Mouse (Mus musculus): Measurements from ENCODE around the gene E130114P18Rik. TPM values are rescaled to one million over a fixed set of nuclear protein-coding genes. Genes with fewer than 3 reads are reported as not detected.

Gene E130114P18Rik
- polyA plus RNA-seq, 1 experiment from 2014 or later, result 3.0 TPM

DNA sequence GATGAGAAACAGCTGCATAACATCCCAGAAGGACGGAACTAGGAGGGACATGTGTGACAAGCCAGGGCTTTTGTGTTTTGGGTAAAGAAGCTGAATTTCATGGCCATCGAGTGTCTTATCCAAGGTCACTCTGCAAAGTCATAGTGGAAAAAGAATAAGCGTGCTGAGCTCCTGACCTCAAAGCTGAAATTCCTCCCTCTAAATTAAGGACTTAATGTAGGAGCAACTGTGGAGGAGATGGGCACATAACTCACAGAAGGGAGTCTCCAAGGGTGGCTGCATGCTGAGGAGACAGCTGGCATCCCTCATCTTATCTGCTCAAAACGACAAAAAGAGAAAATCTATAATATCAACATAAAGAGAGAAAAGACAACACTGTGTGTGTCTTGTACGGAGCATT is 33.9 kb downstream of the E130114P18Rik start:
- Histone ChIP-seq H3K9me3 (no peaks in the 10 kb centered on the region), H3K9ac (no peak overlapping the region), H3K27ac (no peak overlapping the region), H3K4me3 (no peak overlapping the region), H3K36me3 (no peaks in the 10 kb centered on the region), H3K27me3 (no peaks in the 10 kb centered on the region), H3K4me1 (peaks cover 10% of the 10 kb centered on the region), H3K4me2 (no peak overlapping the region)
- WGBS, result 66% methylated on average over 5 of the region's 5 CpGs
- ATAC-seq (ENCODE audit: insufficient number of reproducible peaks, low FRiP score, low TSS enrichment, low read depth), result no peak

- no peaks in the 10 kb centered on the region for H3K36me3 ChIP-seq
- H3K27ac ChIP-seq, result no peak overlapping the region
- H3K4me3 ChIP-seq, result no peak overlapping the region
- no peak for ATAC-seq (ENCODE audit: insufficient number of reproducible peaks, low FRiP score, low TSS enrichment, low read depth)
- H3K4me2 ChIP-seq, result no peak overlapping the region
- no peaks in the 10 kb centered on the region for H3K4me1 ChIP-seq
- H3K9me3 ChIP-seq, result no peaks in the 10 kb centered on the region
- no peak overlapping the region for H3K9ac ChIP-seq
- no peaks in the 10 kb centered on the region for H3K27me3 ChIP-seq
- 41% methylated on average over 1 of the region's 1 CpGs for WGBS
These were observed 44.5 kb downstream of the E130114P18Rik start for GRCm38 (mm10) chr4:97733392-97733791.

DNA sequence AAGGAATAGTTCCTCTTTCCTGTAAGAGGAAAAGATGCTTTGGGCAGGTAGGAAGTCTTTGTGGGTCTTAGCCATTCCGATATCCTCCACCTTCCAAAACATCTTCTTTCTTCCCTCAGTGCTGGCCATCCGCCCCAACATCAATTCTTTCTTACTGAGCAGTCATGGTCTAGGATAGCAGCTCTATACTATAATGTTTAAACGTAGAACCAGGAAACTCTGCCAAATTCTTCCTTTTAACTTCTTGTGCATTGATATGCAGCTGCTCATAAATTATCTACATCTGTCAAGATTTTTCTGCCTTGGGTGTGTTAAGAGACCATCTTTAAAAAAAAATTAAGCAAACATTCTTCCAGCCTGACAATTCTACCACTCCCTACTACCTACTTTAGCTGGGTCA is 47.5 kb downstream of the E130114P18Rik start:
- Histone ChIP-seq H3K27me3 (no peaks in the 10 kb centered on the region), H3K4me1 (no peaks in the 10 kb centered on the region), H3K36me3 (no peaks in the 10 kb centered on the region), H3K4me3 (no peak overlapping the region), H3K4me2 (no peak overlapping the region), H3K9me3 (no peaks in the 10 kb centered on the region), H3K9ac (no peak overlapping the region), H3K27ac (no peak overlapping the region)
- WGBS, result 54% methylated on average over 3 of the region's 3 CpGs
- ATAC-seq (ENCODE audit: insufficient number of reproducible peaks, low FRiP score, low TSS enrichment, low read depth), result no peak

DNA sequence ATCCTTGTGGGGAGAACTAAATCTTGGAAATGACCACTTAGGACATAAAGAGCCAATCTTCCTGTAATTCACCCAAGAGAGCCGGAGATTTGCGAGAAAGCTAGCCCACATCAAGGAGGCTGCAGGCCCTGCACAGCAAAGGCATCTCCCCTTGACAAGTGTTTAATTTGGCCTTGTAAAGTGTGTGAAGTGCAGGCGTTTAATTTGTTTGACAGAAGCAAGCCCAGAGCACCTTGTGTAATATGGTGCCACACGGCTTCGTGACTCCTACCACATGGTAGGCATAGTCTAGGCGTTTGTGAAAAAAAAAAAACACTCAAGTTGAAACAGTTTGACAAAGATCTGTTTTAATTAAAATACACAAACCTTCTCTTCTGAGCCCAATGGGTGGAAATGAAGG is 47.9 kb downstream of the E130114P18Rik start:
- no peak for ATAC-seq (ENCODE audit: insufficient number of reproducible peaks, low FRiP score, low TSS enrichment, low read depth)
- H3K36me3 ChIP-seq, result no peaks in the 10 kb centered on the region
- H3K27ac ChIP-seq, result no peak overlapping the region
- no peaks in the 10 kb centered on the region for H3K4me1 ChIP-seq
- no peak overlapping the region for H3K4me2 ChIP-seq
- WGBS, result 37% methylated on average over 6 of the region's 6 CpGs
- H3K4me3 ChIP-seq, result no peak overlapping the region
- H3K27me3 ChIP-seq, result no peaks in the 10 kb centered on the region
- H3K9me3 ChIP-seq, result no peaks in the 10 kb centered on the region
- no peak overlapping the region for H3K9ac ChIP-seq

DNA sequence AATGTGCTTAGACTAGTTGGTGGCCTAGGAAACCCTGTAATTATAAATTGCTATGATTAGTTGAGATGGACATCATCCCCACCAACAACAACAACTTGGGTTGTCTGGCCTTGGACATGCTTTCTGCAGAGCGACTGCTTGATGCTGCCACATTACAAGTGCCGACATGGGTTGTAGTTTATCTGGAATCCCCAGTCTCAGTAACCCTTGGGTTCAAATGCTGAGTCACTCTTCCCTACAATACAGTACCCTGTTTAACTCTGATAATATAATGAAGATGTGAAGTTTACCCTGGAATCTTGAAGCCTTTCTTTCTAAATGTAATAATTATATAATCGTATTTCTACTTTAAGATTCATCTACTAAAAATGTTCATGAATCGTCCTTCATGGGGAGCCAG is 49.4 kb downstream of the E130114P18Rik start:
- Histone ChIP-seq H3K27me3 (no peaks in the 10 kb centered on the region), H3K4me2 (no peak overlapping the region), H3K36me3 (no peaks in the 10 kb centered on the region), H3K27ac (no peak overlapping the region), H3K4me3 (no peak overlapping the region), H3K9me3 (no peaks in the 10 kb centered on the region), H3K9ac (no peak overlapping the region), H3K4me1 (no peaks in the 10 kb centered on the region)
- ATAC-seq (ENCODE audit: insufficient number of reproducible peaks, low FRiP score, low TSS enrichment, low read depth), result no peak
- 90% methylated on average over 4 of the region's 4 CpGs for WGBS

GRCm38 (mm10) chr4:97723374-97723773 is 54.5 kb downstream of the E130114P18Rik start:
- WGBS, result 70% methylated on average over 6 of the region's 6 CpGs
- Histone ChIP-seq H3K36me3 (no peaks in the 10 kb centered on the region), H3K27me3 (no peaks in the 10 kb centered on the region), H3K4me2 (no peak overlapping the region), H3K9ac (no peak overlapping the region), H3K4me3 (no peak overlapping the region), H3K27ac (no peak overlapping the region), H3K9me3 (no peaks in the 10 kb centered on the region), H3K4me1 (no peaks in the 10 kb centered on the region)
- no peak for ATAC-seq (ENCODE audit: insufficient number of reproducible peaks, low FRiP score, low TSS enrichment, low read depth)

GRCm38 (mm10) chr4:97722666-97723065 is 55.2 kb downstream of the E130114P18Rik start:
- 46% methylated on average over 10 of the region's 10 CpGs for WGBS
- H3K9me3 ChIP-seq, result no peaks in the 10 kb centered on the region
- H3K4me2 ChIP-seq, result no peak overlapping the region
- no peaks in the 10 kb centered on the region for H3K27me3 ChIP-seq
- no peak overlapping the region for H3K4me3 ChIP-seq
- H3K27ac ChIP-seq, result no peak overlapping the region
- H3K9ac ChIP-seq, result no peak overlapping the region
- ATAC-seq (ENCODE audit: insufficient number of reproducible peaks, low FRiP score, low TSS enrichment, low read depth), result no peak
- H3K36me3 ChIP-seq, result no peaks in the 10 kb centered on the region
- H3K4me1 ChIP-seq, result no peaks in the 10 kb centered on the region

DNA sequence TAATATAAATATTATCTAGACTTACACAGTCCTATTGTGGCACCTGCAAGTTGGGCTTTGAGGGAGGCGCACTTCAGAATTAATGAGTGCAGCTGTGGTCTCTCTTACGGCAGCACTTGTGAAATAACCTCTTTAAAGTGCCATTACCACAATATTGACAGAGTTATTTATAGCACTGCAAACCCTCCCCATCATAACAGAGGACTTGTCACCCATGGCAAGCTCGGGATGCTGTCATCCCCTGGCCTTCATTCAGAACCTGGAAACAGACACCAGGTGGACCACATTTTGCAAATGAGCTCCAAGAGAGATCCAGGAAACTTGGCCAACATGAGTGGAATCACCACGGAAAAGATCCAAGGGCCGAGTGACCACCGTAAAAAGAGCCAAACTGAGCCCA is 63.3 kb downstream of the E130114P18Rik start:
- Histone ChIP-seq H3K9me3 (no peaks in the 10 kb centered on the region), H3K27me3 (no peaks in the 10 kb centered on the region; the same call in 1 of the 2 replicates), H3K4me3 (no peak overlapping the region), H3K4me2 (no peak overlapping the region), H3K36me3 (no peaks in the 10 kb centered on the region), H3K9ac (no peak overlapping the region), H3K4me1 (no peaks in the 10 kb centered on the region), H3K27ac (no peak overlapping the region)
- no peak for ATAC-seq (ENCODE audit: insufficient number of reproducible peaks, low FRiP score, low TSS enrichment, low read depth)
- 51% methylated on average over 6 of the region's 6 CpGs for WGBS

- H3K4me1 ChIP-seq, result no peaks in the 10 kb centered on the region
- no peak overlapping the region for H3K27ac ChIP-seq
- H3K9ac ChIP-seq, result no peak overlapping the region
- ATAC-seq (ENCODE audit: insufficient number of reproducible peaks, low FRiP score, low TSS enrichment, low read depth), result no peak
- 75% methylated on average over 6 of the region's 6 CpGs for WGBS
- H3K4me2 ChIP-seq, result no peak overlapping the region
- no peaks in the 10 kb centered on the region for H3K36me3 ChIP-seq
- no peaks in the 10 kb centered on the region; the same call in 1 of the 2 replicates for H3K27me3 ChIP-seq
- H3K4me3 ChIP-seq, result no peak overlapping the region
- H3K9me3 ChIP-seq, result no peaks in the 10 kb centered on the region
These were observed 63.7 kb downstream of the E130114P18Rik start for GRCm38 (mm10) chr4:97714101-97714615.

DNA sequence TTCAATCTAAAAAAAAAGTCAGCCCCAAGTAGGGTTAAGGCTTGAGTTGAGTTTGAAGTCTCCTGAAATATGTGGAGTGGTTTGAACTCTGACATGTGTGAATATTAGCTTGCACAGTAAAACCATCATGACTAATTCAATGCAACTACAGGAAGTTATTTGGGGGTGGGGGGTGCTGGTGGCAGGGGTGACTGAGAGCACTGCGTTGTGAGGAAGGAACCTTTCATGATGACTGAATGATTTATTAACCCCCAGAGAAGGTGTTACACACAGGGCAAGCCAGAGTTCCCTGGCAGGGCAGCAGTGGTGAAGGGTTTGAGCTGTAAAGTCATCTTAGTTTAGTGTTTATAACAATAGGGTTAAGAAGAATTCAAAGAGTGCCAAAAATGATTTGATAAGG is 65.3 kb downstream of the E130114P18Rik start:
- no peaks in the 10 kb centered on the region for H3K9me3 ChIP-seq
- WGBS, result 10% methylated on average over 1 of the region's 1 CpGs
- H3K4me2 ChIP-seq, result no peak overlapping the region
- H3K27ac ChIP-seq, result no peak overlapping the region
- no peak overlapping the region for H3K4me3 ChIP-seq
- H3K27me3 ChIP-seq, result no peaks in the 10 kb centered on the region; the same call in 1 of the 2 replicates
- ATAC-seq (ENCODE audit: insufficient number of reproducible peaks, low FRiP score, low TSS enrichment, low read depth), result no peak
- peaks cover 3% of the 10 kb centered on the region; the same call in 1 of the 2 replicates for H3K4me1 ChIP-seq
- no peak overlapping the region for H3K9ac ChIP-seq
- H3K36me3 ChIP-seq, result no peaks in the 10 kb centered on the region

DNA sequence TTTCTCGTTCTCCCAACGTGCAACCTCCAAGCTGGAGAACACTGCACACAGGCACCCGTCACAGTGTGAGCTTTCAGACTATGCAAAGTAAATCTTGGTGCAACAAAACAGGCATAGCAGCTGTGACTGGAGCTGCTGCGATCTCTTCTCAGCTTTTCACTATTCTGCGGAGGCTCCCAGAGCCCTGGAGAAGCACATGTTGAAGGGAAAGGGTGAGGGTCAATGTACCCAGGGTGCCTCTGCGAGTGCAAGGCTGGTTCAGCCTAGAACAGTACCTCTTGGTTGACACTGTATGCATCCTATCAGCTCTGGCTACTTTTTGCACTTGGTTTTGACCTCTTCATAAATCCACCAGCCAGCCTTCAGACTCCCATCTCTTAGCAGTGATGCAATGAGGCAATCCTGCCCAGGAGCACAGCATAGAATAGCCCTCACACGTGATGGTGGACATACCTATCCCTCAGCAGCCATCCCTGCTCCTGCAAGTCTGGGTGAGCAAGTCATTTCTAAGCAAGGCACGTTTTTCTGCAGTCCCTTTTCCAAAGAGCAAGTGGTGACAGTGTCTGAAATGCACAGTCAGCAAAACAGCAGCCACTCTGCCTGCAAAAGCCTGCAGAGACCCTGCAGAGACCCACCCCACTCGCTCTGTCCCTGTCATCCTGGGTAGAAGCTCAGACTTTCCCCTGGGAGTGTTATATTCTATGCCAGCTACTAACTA is 67.7 kb downstream of the E130114P18Rik start:
- Histone ChIP-seq H3K9ac (no peak overlapping the region), H3K4me3 (no peak overlapping the region), H3K4me2 (no peak overlapping the region), H3K27me3 (peaks cover 3% of the 10 kb centered on the region; the same call in 1 of the 2 replicates), H3K9me3 (no peaks in the 10 kb centered on the region), H3K27ac (no peak overlapping the region), H3K36me3 (no peaks in the 10 kb centered on the region), H3K4me1 (peaks cover 6% of the 10 kb centered on the region; the same call in 1 of the 2 replicates)
- no peak for ATAC-seq (ENCODE audit: insufficient number of reproducible peaks, low FRiP score, low TSS enrichment, low read depth)
- WGBS, result 65% methylated on average over 9 of the region's 9 CpGs

GRCm38 (mm10) chr4:97707373-97708152 is 70.3 kb downstream of the E130114P18Rik start:
- 40% methylated on average over 22 of the region's 22 CpGs for WGBS
- Histone ChIP-seq H3K4me1 (peaks cover 6% of the 10 kb centered on the region; the same call in 1 of the 2 replicates), H3K9me3 (no peaks in the 10 kb centered on the region), H3K4me2 (peak overlapping the region; percentile 27; the same call in 1 of the 2 replicates), H3K27ac (no peak overlapping the region), H3K27me3 (peaks cover 3% of the 10 kb centered on the region), H3K4me3 (no peak overlapping the region), H3K9ac (no peak overlapping the region), H3K36me3 (no peaks in the 10 kb centered on the region)
- no peak for ATAC-seq (ENCODE audit: insufficient number of reproducible peaks, low FRiP score, low TSS enrichment, low read depth)
